Mouse (Mus musculus) hindbrain, postnatal 0 days (tissue): ENCODE measurements around the gene Tmc6. TPM values are rescaled to one million over a fixed set of nuclear protein-coding genes. Genes with fewer than 3 reads are reported as not detected.
A peak's percentile ranks its signal among the peaks of the same experiment; 100 is the strongest.

ENCODE experiments used
- ATAC-seq: fragments of 200-750 bp; cut with Nextera tagmentation; 2 replicates; pipeline ENCODE4 v1.8.0; 2017; ENCODE audit warnings: mild to moderate bottlenecking, moderate TSS enrichment, moderate library complexity
- DNase-seq: peaks from one replicate; pipeline ENCODE4 v3.0.0-alpha.2; 2015; ENCODE audit warnings: low spot score
- H3K27ac ChIP-seq: fragments of 300-500 bp; sonication (generic); 2 replicates; pipeline ENCODE4 v1.5.1; 2014; ENCODE audit warnings: mild to moderate bottlenecking
- H3K27me3 ChIP-seq: fragments of 300-500 bp; sonication (generic); 2 replicates; pipeline ENCODE4 v1.6.1; 2014; ENCODE audit warnings: low read length, mixed read lengths; ENCODE audit not compliant: insufficient read depth
- H3K36me3 ChIP-seq: fragments of 300-500 bp; sonication (generic); 2 replicates; pipeline ENCODE4 v1.6.1; 2014; ENCODE audit warnings: low read length, mixed read lengths; ENCODE audit not compliant: insufficient read depth
- H3K4me1 ChIP-seq: fragments of 300-500 bp; sonication (generic); 2 replicates; pipeline ENCODE4 v1.6.1; 2014; ENCODE audit warnings: antibody characterized with exemption, low read length, mixed read lengths; ENCODE audit not compliant: insufficient read depth
- H3K4me2 ChIP-seq: fragments of 300-500 bp; sonication (generic); 2 replicates; pipeline ENCODE4 v1.6.1; 2014; ENCODE audit warnings: low read depth, mild to moderate bottlenecking, low read length, moderate library complexity, mixed read lengths
- H3K4me3 ChIP-seq: fragments of 300-500 bp; sonication (generic); 2 replicates; pipeline ENCODE4 v1.5.1; 2014; ENCODE audit warnings: low read length
- H3K9ac ChIP-seq: fragments of 300-500 bp; sonication (generic); replicated peaks from 2 replicates; pipeline ENCODE4 v1.6.1; 2014; ENCODE audit warnings: mild to moderate bottlenecking, low read length, moderate library complexity, mixed read lengths
- H3K9me3 ChIP-seq: fragments of 300-500 bp; sonication (generic); 2 replicates; pipeline ENCODE4 v1.6.1; 2016; ENCODE audit warnings: low read length, mixed read lengths
- CTCF ChIP-seq: IDR thresholded peaks from 2 replicates; pipeline ENCODE4 v1.5.1; 2016; ENCODE audit warnings: antibody characterized with exemption, control low read depth, low read depth
- WGBS: fragments of 180-500 bp; shearing (Covaris S2); extraction: QIAGEN DNeasy Blood & Tissue Kit; methylation state at CpG from one replicate; pipeline ENCODE4 v1.1.7; 2014; 5-methylcytosine and 5-hydroxymethylcytosine counted together
- polyA plus RNA-seq: library from polyadenylated mRNA; unstranded; fragments of >200 nt; fragmentation: Nextera tagmentation; extraction: Ambion mirVana; gene quantifications from 2 replicates; pipeline ENCODE4 v1.2.1, GENCODE M21; 2015
- total RNA-seq: library from RNA; depleted of rRNA; stranded (reverse); fragments of >200 nt; gene quantifications from 2 replicates; pipeline ENCODE4 v1.2.3, GENCODE M21; 2014

Tmc6 gene
- total and polyA plus RNA-seq, 2 experiments from 2014 or later, result 3.2 to 4.7 TPM

DNA sequence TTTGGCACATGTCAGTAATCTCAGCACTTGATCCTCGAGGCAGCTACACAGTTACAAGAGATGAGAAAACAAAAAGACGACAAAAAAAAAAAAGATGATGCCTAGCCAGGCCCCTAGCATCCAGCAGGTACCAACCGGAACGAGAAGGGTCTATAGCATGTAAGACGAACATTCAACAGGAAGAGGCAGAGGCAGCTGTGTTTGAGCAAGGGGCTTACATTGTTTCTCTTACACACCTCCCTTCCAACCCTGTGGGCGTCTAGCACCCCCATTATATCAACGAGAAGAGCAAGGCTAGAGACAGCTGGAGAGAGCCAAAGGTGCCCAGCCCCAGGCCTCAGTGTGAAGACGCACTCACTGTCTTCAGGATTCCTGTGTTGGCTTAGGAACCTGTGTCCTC lies 44.9 kb upstream of the Tmc6 start:
- H3K27me3 ChIP-seq, result no peaks in the 10 kb centered on the region
- WGBS, result 71% methylated on average over 8 of the region's 8 CpGs
- H3K4me1 ChIP-seq, result peaks cover 14% of the 10 kb centered on the region
- no peak overlapping the region for H3K4me3 ChIP-seq
- DNase-seq, result no peak
- no peak for ATAC-seq
- no peak for TF ChIP-seq CTCF
- no peak overlapping the region for H3K9ac ChIP-seq
- no peak overlapping the region for H3K4me2 ChIP-seq
- H3K36me3 ChIP-seq, result no peaks in the 10 kb centered on the region
- H3K9me3 ChIP-seq, result no peaks in the 10 kb centered on the region
- no peak overlapping the region for H3K27ac ChIP-seq

DNA sequence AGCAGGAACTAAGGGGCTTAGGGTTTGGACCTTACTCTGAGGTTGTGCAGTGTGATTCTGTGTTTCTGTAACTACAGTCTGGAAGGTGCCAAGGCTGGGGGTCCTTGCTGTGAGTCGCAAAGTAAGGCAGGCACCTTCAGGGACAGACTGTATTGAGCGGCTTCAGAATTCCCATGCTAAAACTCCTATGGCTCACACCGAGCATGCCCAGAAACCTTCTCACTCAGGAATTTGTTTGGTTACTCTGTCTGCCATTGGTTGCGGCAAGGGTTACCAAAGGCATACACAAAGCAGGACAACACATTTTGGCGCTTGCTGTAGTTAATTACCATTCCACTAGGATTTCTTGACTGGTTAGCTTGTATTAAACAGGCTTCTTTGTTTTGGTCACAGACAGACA lies 44.2 kb upstream of the Tmc6 start:
- Histone ChIP-seq H3K36me3 (no peaks in the 10 kb centered on the region), H3K4me1 (peaks cover 14% of the 10 kb centered on the region), H3K9me3 (no peaks in the 10 kb centered on the region), H3K27me3 (no peaks in the 10 kb centered on the region), H3K9ac (peak overlapping the region; percentile 40), H3K4me2 (peak overlapping the region; percentile 60), H3K27ac (peak overlapping the region; percentile 62; the same call in 1 of the 2 replicates), H3K4me3 (peak overlapping the region; percentile 39)
- DNase-seq (peak; percentile 39), ATAC-seq (peak; percentile 25; the same call in 1 of the 2 replicates)
- 4% methylated on average over 5 of the region's 5 CpGs for WGBS
- no peak for TF ChIP-seq CTCF

DNA sequence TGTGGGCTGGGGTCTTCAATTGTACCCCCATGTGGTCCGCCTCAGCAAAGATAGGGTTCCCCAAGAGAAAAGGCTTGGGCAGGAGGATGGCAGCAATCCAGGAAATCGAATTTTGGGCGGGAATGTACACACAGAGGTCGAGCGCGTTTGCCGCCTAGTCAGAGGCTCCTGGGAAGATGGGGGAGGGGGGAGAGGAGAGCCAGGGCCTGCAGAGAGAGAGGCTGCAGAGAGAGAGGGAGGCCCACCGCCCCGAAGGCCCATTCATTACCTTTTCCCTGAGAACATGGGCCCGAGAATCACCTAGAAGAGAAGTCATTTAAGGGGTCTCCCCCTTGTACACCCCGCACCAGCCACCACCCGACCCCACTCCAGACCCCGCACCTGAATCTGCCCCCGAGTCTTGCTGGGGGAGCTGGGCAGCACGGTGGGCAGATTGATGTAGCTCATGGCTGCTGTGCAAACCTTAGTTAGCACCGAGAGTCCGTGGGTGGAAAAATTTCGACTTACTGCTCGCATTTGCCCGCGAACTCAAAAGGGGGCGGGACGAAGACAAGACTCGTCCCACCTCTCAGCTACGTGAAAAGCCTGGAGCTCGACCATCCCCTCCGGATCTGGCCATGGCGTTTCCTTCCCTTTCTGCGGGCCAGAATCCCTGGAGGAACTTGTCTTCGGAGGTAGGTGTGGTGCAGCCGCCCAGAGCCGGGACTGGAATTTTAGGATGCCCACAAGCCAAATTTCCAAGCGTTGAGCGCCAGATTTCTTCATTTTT lies 43.5 kb upstream of the Tmc6 start, which contains the start of the genes Afmid and Tk1:
Gene Afmid, plus strand, starts transcription at position 592 of the 769 bp plus-strand sequence.
Gene Tk1, minus strand, starts transcription at position 760 of the 769 bp plus-strand sequence.
- Histone ChIP-seq H3K4me3 (peak within 1 kb of the TSS; percentile 39), H3K4me2 (peak within 1 kb of the TSS; percentile 60), H3K9me3 (no peaks in the 10 kb centered on the region), H3K27ac (peak within 1 kb of the TSS; percentile 62; the same call in 1 of the 2 replicates), H3K36me3 (no peaks in the 10 kb centered on the region), H3K9ac (peak within 1 kb of the TSS; percentile 40), H3K27me3 (no peaks in the 10 kb centered on the region), H3K4me1 (peaks cover 14% of the 10 kb centered on the region)
- TF ChIP-seq CTCF, result no peak
- ATAC-seq (peak; percentile 49; the same call in 1 of the 2 replicates), DNase-seq (peak; percentile 88)
- WGBS, result under 1% methylated on average over 34 of the region's 34 CpGs

DNA sequence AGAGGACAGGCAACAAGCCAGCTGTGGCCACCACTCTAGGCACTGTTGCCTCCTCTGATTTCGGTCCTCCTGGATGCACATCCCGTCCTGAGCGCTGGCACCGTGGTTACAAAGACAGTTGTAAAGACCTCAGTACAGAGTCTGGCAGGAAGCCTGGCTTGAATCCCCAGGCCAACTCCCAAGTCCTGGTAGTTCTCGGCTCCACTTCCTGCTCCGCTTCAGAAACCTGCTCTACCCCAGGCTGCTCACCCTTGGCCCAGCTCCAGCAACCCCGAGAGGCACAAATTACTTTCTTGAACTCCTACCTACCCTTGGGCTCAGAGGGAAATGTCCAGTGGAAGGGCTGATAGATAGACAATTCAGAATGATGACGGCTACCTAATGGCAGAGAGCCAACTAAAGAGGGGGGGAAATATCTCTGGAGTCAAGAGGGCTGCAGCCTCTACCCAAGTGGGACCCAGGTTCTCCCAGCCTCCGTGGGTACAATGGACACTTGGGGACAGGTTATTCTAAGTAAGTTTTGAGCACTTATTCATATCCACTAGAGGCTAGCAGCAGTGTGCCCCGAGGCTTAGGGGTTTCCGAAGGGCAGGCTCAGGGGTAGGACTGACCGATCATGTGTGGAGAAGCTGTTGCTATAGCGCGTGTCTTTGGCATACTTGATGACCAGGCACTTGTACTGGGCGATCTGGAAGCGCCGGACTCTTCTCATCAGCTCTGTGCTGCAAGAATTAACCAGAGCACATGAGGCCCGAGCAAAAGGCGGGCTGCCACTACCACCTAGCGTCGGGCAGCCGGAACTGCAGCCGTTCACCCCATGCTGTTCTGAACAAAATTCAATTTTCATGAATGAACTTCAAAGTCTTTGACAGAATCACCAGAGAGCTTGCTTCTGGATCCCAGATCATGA lies 42.3 kb upstream of the Tmc6 start:
- peak overlapping the region; percentile 39; the same call in 1 of the 2 replicates for H3K4me3 ChIP-seq
- no peak overlapping the region for H3K27ac ChIP-seq
- H3K9me3 ChIP-seq, result no peaks in the 10 kb centered on the region
- peak overlapping the region; percentile 60 for H3K4me2 ChIP-seq
- TF ChIP-seq CTCF, result peak; percentile 96
- H3K36me3 ChIP-seq, result no peaks in the 10 kb centered on the region
- peaks cover 13% of the 10 kb centered on the region for H3K4me1 ChIP-seq
- WGBS, result 11% methylated on average over 23 of the region's 23 CpGs
- no peaks in the 10 kb centered on the region for H3K27me3 ChIP-seq
- ATAC-seq (peak; percentile 87), DNase-seq (peak; percentile 90)
- no peak overlapping the region for H3K9ac ChIP-seq

DNA sequence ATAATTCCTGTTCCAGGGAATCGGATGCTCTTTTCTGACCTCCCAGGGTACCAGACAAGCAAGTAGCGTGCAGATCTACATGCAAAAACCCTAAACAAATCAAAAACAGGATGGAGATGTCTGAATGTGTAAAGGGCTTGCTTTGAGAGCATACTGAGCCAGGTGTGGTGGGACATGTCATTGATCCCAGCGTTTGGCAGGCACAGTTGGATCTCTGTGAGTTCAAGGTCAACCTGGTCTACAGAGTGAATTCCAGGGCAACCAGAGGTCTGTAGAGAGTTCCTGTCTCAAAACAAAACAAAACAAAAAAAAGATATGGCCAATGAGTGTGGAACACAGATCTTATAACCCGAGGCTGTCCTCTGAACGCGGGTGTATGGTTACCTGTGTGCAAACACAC lies 41.4 kb upstream of the Tmc6 start:
- 93% methylated on average over 6 of the region's 6 CpGs for WGBS

DNA sequence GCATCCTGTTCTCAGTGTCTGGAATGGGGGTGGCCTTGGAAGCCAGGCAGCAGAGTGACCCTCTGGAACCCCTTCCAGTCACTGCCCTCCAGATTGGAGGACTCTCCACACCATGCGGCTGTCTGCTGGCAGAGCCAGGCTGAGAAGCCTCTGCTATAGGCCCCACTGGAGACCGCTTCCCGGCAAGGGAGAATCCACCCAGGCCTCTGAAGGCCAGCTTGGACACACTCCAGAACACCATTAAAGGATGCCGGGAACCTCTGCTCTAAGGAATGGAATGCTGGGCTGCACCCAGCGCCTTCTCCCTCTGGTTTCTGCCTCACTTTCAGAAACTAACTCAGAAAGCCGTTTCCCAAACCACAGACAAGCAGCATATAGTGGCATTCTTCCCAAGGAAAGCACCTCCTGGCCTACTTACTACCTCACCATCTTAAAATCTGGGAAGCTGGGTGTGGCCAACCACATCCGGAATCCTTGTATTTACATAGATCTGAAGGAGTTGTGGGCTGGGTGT lies 40.8 kb upstream of the Tmc6 start:
- H3K27ac ChIP-seq, result no peak overlapping the region
- H3K27me3 ChIP-seq, result no peaks in the 10 kb centered on the region
- H3K4me2 ChIP-seq, result no peak overlapping the region
- no peaks in the 10 kb centered on the region for H3K36me3 ChIP-seq
- H3K9me3 ChIP-seq, result no peaks in the 10 kb centered on the region
- peaks cover 9% of the 10 kb centered on the region; the same call in 1 of the 2 replicates for H3K4me1 ChIP-seq
- TF ChIP-seq CTCF, result no peak
- H3K4me3 ChIP-seq, result no peak overlapping the region
- ATAC-seq (no peak), DNase-seq (no peak)
- H3K9ac ChIP-seq, result no peak overlapping the region
- 56% methylated on average over 7 of the region's 7 CpGs for WGBS

More for the DNA sequence above, 41.4 kb upstream of the Tmc6 start:
- Histone ChIP-seq H3K4me3 (no peak overlapping the region), H3K4me1 (peaks cover 9% of the 10 kb centered on the region; the same call in 1 of the 2 replicates), H3K4me2 (no peak overlapping the region), H3K9me3 (no peaks in the 10 kb centered on the region), H3K27me3 (no peaks in the 10 kb centered on the region), H3K27ac (no peak overlapping the region), H3K36me3 (no peaks in the 10 kb centered on the region), H3K9ac (no peak overlapping the region)
- ATAC-seq (no peak), DNase-seq (no peak)
- TF ChIP-seq CTCF, result no peak
